Mouse (Mus musculus): Measurements from ENCODE around the gene Eef2k. TPM values are rescaled to one million over a fixed set of nuclear protein-coding genes. Genes with fewer than 3 reads are reported as not detected.
"Not testable (repeated sequence)": the region's sequence is repeated elsewhere in the genome, so short reads cannot be mapped to it uniquely, and the experiment has no call there.

The Eef2k gene
- total RNA-seq, 1 experiment, result 13.6 TPM

GRCm38 (mm10) chr7:120938206-120938605 lies 95.6 kb downstream of the Eef2k start:
- H3K4me1 ChIP-seq (ENCODE audit: control insufficient read depth in 2 of 2, insufficient read depth in 2 of 2, low read length in 2 of 2, poor library complexity in 1 of 2), result peaks cover 0 to 7% of the 10 kb centered on the region in 2 experiments; a peak in 1 of 4 replicates
- H3K4me3 ChIP-seq (ENCODE audit: insufficient read depth in 1 of 2, low read depth in 1 of 2, low read length in 2 of 2, poor library complexity in 1 of 2, severe bottlenecking in 1 of 2), result no peak overlapping the region
- no peak overlapping the region for H3K9ac ChIP-seq (ENCODE audit: insufficient read depth, low read depth, low read length, poor library complexity, severe bottlenecking)
- H3K9me3 ChIP-seq (ENCODE audit: control insufficient read depth, insufficient read depth, low read depth, low read length), result no peaks in the 10 kb centered on the region
- in situ Hi-C loops (cut with MboI; ENCODE audit: low sequenced_read_pairs in 2 of 2, unreplicated experiment in 2 of 2), result no loop called here
- DNase-seq (ENCODE audit: low read depth, low spot score), result no peak
- H3K36me3 ChIP-seq (ENCODE audit: control insufficient read depth, insufficient read depth, low read length, poor library complexity, severe bottlenecking), result peaks cover 81% of the 10 kb centered on the region
- no peak overlapping the region for H3K27ac ChIP-seq (ENCODE audit: insufficient read depth, low read depth, low read length, poor library complexity, severe bottlenecking)
- TF ChIP-seq CHD2 (IDR thresholded peaks at IDR 0.05; ENCODE audit: low read depth, low read length) (no peak), MAFK (IDR thresholded peaks at IDR 0.05; ENCODE audit: insufficient read depth, low read depth, low read length) (no peak), ZC3H11A (IDR thresholded peaks at IDR 0.05; ENCODE audit: borderline replicate concordance, low read depth, low read length) (no peak), HCFC1 (IDR thresholded peaks at IDR 0.05; ENCODE audit: borderline replicate concordance, insufficient read depth, low read length) (no peak), ZNF384 (IDR thresholded peaks at IDR 0.05; ENCODE audit: low read depth, low read length) (no peak)

- peaks cover 0 to 3% of the 10 kb centered on the region in 2 experiments; a peak in 1 of 4 replicates for H3K4me1 ChIP-seq (ENCODE audit: control insufficient read depth in 2 of 2, insufficient read depth in 2 of 2, low read length in 2 of 2, poor library complexity in 1 of 2)
- no peak overlapping the region for H3K4me3 ChIP-seq (ENCODE audit: insufficient read depth in 1 of 2, low read depth in 1 of 2, low read length in 2 of 2, poor library complexity in 1 of 2, severe bottlenecking in 1 of 2)
- H3K9ac ChIP-seq (ENCODE audit: insufficient read depth, low read depth, low read length, poor library complexity, severe bottlenecking), result no peak overlapping the region
- in situ Hi-C loops (cut with MboI; ENCODE audit: low sequenced_read_pairs in 2 of 2, unreplicated experiment in 2 of 2), result no loop called here
- DNase-seq (ENCODE audit: low read depth, low spot score), result no peak
- H3K36me3 ChIP-seq (ENCODE audit: control insufficient read depth, insufficient read depth, low read length, poor library complexity, severe bottlenecking), result peaks cover 78% of the 10 kb centered on the region
- no peak overlapping the region for H3K27ac ChIP-seq (ENCODE audit: insufficient read depth, low read depth, low read length, poor library complexity, severe bottlenecking)
- no peaks in the 10 kb centered on the region for H3K9me3 ChIP-seq (ENCODE audit: control insufficient read depth, insufficient read depth, low read depth, low read length)
- no peak for TF ChIP-seq MAFK (IDR thresholded peaks at IDR 0.05; ENCODE audit: insufficient read depth, low read depth, low read length)
- TF ChIP-seq ZNF384 (IDR thresholded peaks at IDR 0.05; ENCODE audit: low read depth, low read length), result no peak
- no peak for TF ChIP-seq CHD2 (IDR thresholded peaks at IDR 0.05; ENCODE audit: low read depth, low read length)
- no peak for TF ChIP-seq ZC3H11A (IDR thresholded peaks at IDR 0.05; ENCODE audit: borderline replicate concordance, low read depth, low read length)
- TF ChIP-seq HCFC1 (IDR thresholded peaks at IDR 0.05; ENCODE audit: borderline replicate concordance, insufficient read depth, low read length), result no peak
These were observed 97.7 kb downstream of the Eef2k start for GRCm38 (mm10) chr7:120940343-120940742.

GRCm38 (mm10) chr7:120941214-120941613 lies 98.6 kb downstream of the Eef2k start:
- DNase-seq (ENCODE audit: low read depth, low spot score), result no peak
- H3K4me1 ChIP-seq (ENCODE audit: control insufficient read depth in 2 of 2, insufficient read depth in 2 of 2, low read length in 2 of 2, poor library complexity in 1 of 2), result peaks cover 0 to 3% of the 10 kb centered on the region in 2 experiments; a peak in 1 of 4 replicates
- no peak overlapping the region for H3K4me3 ChIP-seq (ENCODE audit: insufficient read depth in 1 of 2, low read depth in 1 of 2, low read length in 2 of 2, poor library complexity in 1 of 2, severe bottlenecking in 1 of 2)
- no peaks in the 10 kb centered on the region for H3K9me3 ChIP-seq (ENCODE audit: control insufficient read depth, insufficient read depth, low read depth, low read length)
- H3K9ac ChIP-seq (ENCODE audit: insufficient read depth, low read depth, low read length, poor library complexity, severe bottlenecking), result no peak overlapping the region
- TF ChIP-seq CHD2 (IDR thresholded peaks at IDR 0.05; ENCODE audit: low read depth, low read length), result no peak
- no peak for TF ChIP-seq MAFK (IDR thresholded peaks at IDR 0.05; ENCODE audit: insufficient read depth, low read depth, low read length)
- no peak for TF ChIP-seq ZC3H11A (IDR thresholded peaks at IDR 0.05; ENCODE audit: borderline replicate concordance, low read depth, low read length)
- no peak for TF ChIP-seq ZNF384 (IDR thresholded peaks at IDR 0.05; ENCODE audit: low read depth, low read length)
- TF ChIP-seq HCFC1 (IDR thresholded peaks at IDR 0.05; ENCODE audit: borderline replicate concordance, insufficient read depth, low read length), result no peak
- in situ Hi-C loops (cut with MboI; ENCODE audit: low sequenced_read_pairs in 2 of 2, unreplicated experiment in 2 of 2), result no loop called here
- peaks cover 75% of the 10 kb centered on the region for H3K36me3 ChIP-seq (ENCODE audit: control insufficient read depth, insufficient read depth, low read length, poor library complexity, severe bottlenecking)
- no peak overlapping the region for H3K27ac ChIP-seq (ENCODE audit: insufficient read depth, low read depth, low read length, poor library complexity, severe bottlenecking)

GRCm38 (mm10) chr7:120942506-120942905 lies 99.9 kb downstream of the Eef2k start:
- Histone ChIP-seq H3K27ac (ENCODE audit: insufficient read depth, low read depth, low read length, poor library complexity, severe bottlenecking) (no peak overlapping the region), H3K9me3 (ENCODE audit: control insufficient read depth, insufficient read depth, low read depth, low read length) (no peaks in the 10 kb centered on the region), H3K9ac (ENCODE audit: insufficient read depth, low read depth, low read length, poor library complexity, severe bottlenecking) (no peak overlapping the region), H3K4me1 (ENCODE audit: control insufficient read depth in 2 of 2, insufficient read depth in 2 of 2, low read length in 2 of 2, poor library complexity in 1 of 2) (peaks cover 0 to 3% of the 10 kb centered on the region in 2 experiments; a peak in 1 of 4 replicates), H3K36me3 (ENCODE audit: control insufficient read depth, insufficient read depth, low read length, poor library complexity, severe bottlenecking) (peaks cover 67% of the 10 kb centered on the region), H3K4me3 (ENCODE audit: insufficient read depth in 1 of 2, low read depth in 1 of 2, low read length in 2 of 2, poor library complexity in 1 of 2, severe bottlenecking in 1 of 2) (no peak overlapping the region)
- no peak for DNase-seq (ENCODE audit: low read depth, low spot score)
- TF ChIP-seq HCFC1 (IDR thresholded peaks at IDR 0.05; ENCODE audit: borderline replicate concordance, insufficient read depth, low read length) (no peak), CHD2 (IDR thresholded peaks at IDR 0.05; ENCODE audit: low read depth, low read length) (no peak)
- in situ Hi-C loops (cut with MboI; ENCODE audit: low sequenced_read_pairs in 2 of 2, unreplicated experiment in 2 of 2), result no loop called here

- Histone ChIP-seq H3K9me3 (ENCODE audit: control insufficient read depth, insufficient read depth, low read depth, low read length) (no peaks in the 10 kb centered on the region), H3K9ac (ENCODE audit: insufficient read depth, low read depth, low read length, poor library complexity, severe bottlenecking) (no peak overlapping the region), H3K27ac (ENCODE audit: insufficient read depth, low read depth, low read length, poor library complexity, severe bottlenecking) (no peak overlapping the region), H3K36me3 (ENCODE audit: control insufficient read depth, insufficient read depth, low read length, poor library complexity, severe bottlenecking) (peaks cover 56% of the 10 kb centered on the region), H3K4me3 (ENCODE audit: insufficient read depth in 1 of 2, low read depth in 1 of 2, low read length in 2 of 2, poor library complexity in 1 of 2, severe bottlenecking in 1 of 2) (no peak overlapping the region), H3K4me1 (ENCODE audit: control insufficient read depth in 2 of 2, insufficient read depth in 2 of 2, low read length in 2 of 2, poor library complexity in 1 of 2) (peaks cover 0 to 3% of the 10 kb centered on the region in 2 experiments; a peak in 1 of 4 replicates)
- TF ChIP-seq ZNF384 (IDR thresholded peaks at IDR 0.05; ENCODE audit: low read depth, low read length) (no peak), MAFK (IDR thresholded peaks at IDR 0.05; ENCODE audit: insufficient read depth, low read depth, low read length) (no peak), HCFC1 (IDR thresholded peaks at IDR 0.05; ENCODE audit: borderline replicate concordance, insufficient read depth, low read length) (no peak), ZC3H11A (IDR thresholded peaks at IDR 0.05; ENCODE audit: borderline replicate concordance, low read depth, low read length) (no peak), CHD2 (IDR thresholded peaks at IDR 0.05; ENCODE audit: low read depth, low read length) (no peak)
- in situ Hi-C loops (cut with MboI; ENCODE audit: low sequenced_read_pairs in 2 of 2, unreplicated experiment in 2 of 2), result no loop called here
- DNase-seq (ENCODE audit: low read depth, low spot score), result no peak
These were observed 101.4 kb downstream of the Eef2k start for GRCm38 (mm10) chr7:120943936-120944509.

GRCm38 (mm10) chr7:120953591-120953990 lies 111.0 kb downstream of the Eef2k start:
- H3K27ac ChIP-seq (ENCODE audit: insufficient read depth, low read depth, low read length, poor library complexity, severe bottlenecking); H3K9me3 ChIP-seq (ENCODE audit: control insufficient read depth, insufficient read depth, low read depth, low read length); DNase-seq (ENCODE audit: low read depth, low spot score); in situ Hi-C loops (cut with MboI; ENCODE audit: low sequenced_read_pairs in 2 of 2, unreplicated experiment in 2 of 2); H3K9ac ChIP-seq (ENCODE audit: insufficient read depth, low read depth, low read length, poor library complexity, severe bottlenecking); H3K4me1 ChIP-seq (ENCODE audit: control insufficient read depth in 2 of 2, insufficient read depth in 2 of 2, low read length in 2 of 2, poor library complexity in 1 of 2); H3K4me3 ChIP-seq (ENCODE audit: insufficient read depth in 1 of 2, low read depth in 1 of 2, low read length in 2 of 2, poor library complexity in 1 of 2, severe bottlenecking in 1 of 2): not testable (repeated sequence)
- peaks cover 14% of the 10 kb centered on the region for H3K36me3 ChIP-seq (ENCODE audit: control insufficient read depth, insufficient read depth, low read length, poor library complexity, severe bottlenecking)
